Mouse (Mus musculus) kidney, postnatal 4 days (tissue): Measurements from ENCODE around the gene Smarcc2.

ENCODE experiments used
- DNase-seq, 2 experiments: peaks; one replicate each; pipeline ENCODE4 v3.0.0; 2021; ENCODE audit warnings: mixed read lengths in 2 of 2

Gene Smarcc2

DNA sequence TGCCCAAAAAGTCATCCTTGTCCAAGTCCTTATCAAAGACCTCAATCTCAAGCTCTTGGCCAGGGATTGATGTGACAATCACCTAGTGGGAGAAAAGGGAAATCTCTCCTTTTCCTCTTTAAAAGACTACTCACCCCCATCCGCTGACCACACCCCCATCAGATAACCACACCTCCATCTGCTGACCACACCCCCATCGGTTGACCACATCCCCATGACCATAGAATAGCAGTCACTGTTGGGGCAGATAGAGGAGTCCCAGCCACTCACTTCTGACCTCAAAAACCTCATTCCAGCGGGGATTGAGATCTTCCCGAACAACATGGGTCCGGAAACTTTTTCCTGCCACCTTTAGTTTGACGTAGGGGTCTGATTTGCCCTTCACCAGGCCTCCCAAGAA is 57.6 kb downstream of the Smarcc2 start:
- peak in 1 of 2 experiments; percentile 51 for DNase-seq

- DNase-seq: peak; percentile 60 to 70
Measured at GRCm38 (mm10) chr10:128518833-128519232, 59.8 kb downstream of the Smarcc2 start.

DNA sequence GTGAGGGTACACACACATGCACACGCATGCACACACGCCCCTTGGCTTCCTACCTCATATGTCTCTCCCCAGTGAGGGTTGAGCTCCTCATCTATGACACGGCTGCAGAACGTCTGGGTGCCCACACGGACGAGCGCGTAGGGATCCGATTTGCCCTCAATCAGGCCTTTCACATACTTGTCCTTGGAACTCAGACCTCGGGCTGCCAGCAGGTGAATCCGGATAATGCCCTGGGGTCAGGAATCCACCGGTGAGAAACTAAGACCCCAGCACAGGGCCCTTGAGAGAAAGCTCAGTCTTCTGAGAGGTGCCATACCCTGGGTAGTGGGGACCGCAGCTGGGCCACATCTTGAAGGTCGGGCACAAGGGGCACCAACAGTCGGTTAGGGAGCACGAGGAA is 61.5 kb downstream of the Smarcc2 start:
- DNase-seq: no peak

DNA sequence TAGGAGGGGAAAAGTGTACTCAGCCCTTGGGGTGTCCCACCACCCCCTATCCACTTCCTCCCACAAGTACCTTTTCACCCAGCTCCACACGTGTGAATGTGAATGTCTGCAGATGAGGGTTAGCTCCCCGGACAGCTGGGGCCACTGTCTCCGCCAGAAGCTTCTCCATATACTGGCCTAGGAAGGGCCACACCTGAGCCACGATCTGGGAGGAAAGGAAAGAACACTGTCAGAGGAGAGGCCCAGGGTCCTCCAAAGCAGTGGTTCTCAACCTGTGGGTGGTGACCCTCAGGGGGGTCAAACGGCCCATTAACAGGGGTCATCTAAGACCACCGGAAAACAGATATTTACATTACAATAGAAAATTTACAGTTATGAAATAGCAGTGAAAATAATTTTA is 63.3 kb downstream of the Smarcc2 start:
- DNase-seq: no peak

DNA sequence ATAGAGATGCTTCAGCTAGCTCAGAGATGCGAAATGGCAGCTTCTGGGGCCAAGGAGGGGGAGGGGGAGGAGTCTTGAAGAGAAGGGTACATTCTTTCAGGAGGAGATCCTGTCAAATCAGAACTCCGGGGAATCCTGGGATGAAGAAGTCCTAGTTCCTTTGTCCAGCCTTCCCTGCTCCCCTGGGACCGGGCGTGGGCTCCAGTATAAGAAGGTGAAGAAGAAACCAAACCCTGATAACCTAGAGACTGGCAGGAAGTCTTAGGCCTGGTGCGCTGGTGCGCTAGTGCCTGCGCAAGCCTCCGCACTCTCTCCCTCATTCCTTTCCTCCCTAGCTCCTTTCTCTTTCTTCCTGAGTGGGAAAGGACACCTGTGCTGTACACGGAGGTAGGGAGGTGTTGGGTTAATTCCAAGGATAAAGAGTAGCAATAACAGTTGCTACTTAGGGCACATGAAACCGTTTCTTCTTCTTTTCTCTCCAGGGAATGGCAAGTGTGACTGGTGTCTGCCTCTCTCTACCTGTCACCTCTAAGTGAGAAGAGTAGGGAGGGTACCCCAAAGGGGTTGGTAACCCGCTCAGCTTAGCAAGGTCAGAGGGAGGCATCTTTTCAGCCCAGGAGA is 65.2 kb downstream of the Smarcc2 start:
- no peak for DNase-seq

DNA sequence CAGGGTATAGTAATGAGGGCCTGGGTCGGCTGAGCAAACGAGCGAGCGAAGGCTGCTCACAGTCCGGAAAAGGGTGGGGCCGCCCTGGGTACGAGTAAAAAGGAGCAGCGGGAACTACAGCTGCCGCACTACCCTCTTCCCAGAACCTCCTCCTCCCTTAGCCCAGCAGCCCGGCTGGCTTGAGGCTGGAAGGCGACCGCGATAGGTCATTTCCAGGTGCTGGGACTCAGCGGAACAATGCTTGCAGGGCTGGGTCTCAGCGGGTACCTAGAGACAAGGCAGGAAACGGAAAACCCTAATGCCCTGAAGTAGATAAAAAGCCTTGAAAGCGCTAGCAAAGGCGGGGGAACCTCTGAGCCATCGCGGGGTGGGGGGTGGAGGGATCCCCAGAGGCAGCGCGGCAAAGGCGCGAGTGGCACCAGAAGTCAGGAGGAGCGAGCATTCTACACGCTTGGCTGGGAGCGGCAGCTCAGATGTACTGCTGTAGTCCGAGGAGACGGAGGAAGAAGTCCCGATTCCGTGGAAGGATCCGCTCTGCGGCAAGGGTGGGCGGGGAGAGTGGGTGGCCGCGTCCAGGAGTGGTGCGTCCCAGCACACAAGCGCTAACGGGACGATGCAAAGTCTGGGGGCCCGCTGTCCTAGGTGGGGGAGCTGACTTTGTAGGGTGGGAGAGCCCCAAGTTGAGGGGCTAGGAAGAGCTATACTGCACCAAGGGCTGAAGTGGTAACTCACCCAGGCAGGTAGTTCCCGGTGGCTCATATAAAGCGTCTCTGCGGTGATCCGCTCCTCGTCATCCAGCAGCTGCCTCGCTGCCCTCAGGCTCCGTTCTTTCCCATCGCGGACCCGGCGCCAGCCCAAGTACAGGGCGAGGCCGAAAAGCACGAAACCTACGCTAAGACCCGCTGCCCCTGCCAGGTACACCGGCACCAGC is 65.9 kb downstream of the Smarcc2 start:
- peak; percentile 72 to 84 for DNase-seq

DNA sequence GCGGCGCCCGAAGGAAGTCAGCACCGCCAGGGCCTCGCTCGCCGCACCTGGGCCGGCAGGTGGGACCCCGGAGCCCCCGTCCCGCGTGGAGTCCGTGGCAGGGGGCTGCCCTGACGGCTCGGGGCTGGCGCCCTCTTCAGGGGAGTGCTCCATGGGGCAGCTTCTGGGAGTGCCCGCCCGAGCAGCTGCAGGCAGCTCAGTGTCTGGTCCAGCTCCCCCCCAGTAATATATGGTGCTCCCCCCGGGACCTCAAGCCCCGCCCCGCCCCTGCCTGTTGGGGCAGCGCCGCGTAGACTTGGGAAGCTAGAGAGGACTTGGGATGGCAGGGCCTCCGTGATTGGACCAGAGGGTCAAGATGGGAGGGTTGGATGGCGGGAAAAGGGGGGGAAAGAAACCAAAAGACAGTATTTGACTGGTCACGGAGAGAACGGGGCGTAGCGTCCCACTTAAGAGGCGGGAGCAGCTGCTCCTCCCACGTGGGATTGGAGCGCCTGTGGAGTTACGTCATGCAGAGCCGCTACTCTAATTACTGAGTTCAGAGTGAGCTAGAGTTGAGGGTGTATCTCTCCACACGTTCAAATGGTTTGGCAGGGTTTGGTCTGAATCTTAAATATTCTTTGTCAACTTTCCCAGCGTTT is 66.7 kb downstream of the Smarcc2 start, which contains the start of gene Esyt1:
Esyt1 (minus strand) TSS at position 201 of the 638 bp plus-strand sequence.
- DNase-seq: peak; percentile 89 to 95

- no peak for DNase-seq
Measured at GRCm38 (mm10) chr10:128526366-128527356, 67.6 kb downstream of the Smarcc2 start.

GRCm38 (mm10) chr10:128535206-128535605 is 76.2 kb downstream of the Smarcc2 start:
- no peak for DNase-seq

GRCm38 (mm10) chr10:128535624-128536265 is 76.7 kb downstream of the Smarcc2 start:
- DNase-seq: no peak

DNA sequence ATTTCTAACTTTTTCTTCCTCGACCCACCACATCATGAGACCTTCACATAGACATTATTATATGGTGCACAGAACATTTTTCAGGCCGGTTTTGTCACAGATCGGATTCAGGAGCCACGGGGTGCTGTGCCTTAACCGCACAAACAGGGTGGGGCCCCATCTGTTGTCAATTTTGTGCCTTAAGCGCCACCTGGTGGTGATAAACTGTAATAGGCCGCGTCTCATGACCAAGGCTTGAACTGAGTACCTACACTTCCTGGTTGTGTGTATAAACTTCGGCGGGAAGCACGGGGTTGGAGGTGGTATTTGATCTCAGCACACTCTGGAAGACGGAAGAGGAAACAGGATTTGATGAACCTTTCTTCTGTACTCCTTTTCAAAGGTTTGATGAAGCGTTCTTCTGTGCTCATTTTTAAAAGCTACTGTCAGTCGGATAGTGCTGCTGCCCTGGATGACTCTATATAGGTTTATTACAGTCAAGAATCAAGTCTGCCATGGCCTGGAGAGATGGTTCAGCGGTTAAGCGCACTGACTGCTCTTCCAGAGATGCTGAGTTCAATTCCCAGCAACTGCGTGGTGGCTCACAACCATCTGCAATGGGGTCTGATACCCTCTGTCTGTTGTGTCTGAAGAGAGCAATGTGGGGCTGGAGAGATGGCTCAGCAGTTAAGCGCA is 77.4 kb downstream of the Smarcc2 start:
- DNase-seq: peak; percentile 88 to 91

- DNase-seq: no peak
Measured at GRCm38 (mm10) chr10:128538340-128538870, 79.4 kb downstream of the Smarcc2 start.
